Mouse (Mus musculus): ENCODE data around the gene Gtf2h3.
"Not testable (repeated sequence)": the region's sequence is repeated elsewhere in the genome, so short reads cannot be mapped to it uniquely, and the experiment has no call there.

Gtf2h3 gene

DNA sequence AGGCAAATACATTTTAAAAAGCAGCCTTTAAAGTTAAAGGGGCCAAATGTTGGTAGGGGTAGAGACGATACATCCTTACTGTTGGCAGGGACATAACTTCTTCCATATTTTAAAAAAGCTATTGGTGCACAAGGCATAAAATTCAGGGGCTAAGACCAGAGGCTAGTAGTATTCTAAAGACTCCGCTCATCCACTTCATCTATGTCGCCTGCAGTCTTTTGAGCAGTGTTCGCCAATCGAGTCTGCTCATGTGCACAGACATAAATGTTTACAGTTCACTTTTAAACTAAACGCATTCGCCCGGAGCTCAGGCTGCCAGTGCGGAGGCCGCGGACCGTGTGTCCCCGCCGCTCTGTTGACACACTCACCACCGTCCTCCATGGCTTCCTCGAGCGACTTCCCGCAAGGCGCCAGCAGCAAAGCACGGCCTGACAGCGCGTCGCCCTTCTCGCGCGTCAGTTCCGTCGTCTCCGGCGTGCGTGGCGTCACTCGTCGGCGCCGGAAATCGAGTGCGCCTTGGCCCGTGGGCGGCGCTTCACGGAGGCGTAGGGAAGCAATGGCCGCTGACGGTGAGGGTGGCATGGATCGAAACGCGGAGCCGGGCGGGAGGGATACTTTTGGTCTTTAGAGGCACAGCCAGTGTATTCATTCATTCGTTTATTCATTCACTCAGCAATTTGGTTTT, at the start of gene Gtf2h3, which contains the start of gene Eif2b1:
Gene Gtf2h3, plus strand, starts transcription at position 508 of the 685 bp plus-strand sequence.
Gene Eif2b1, minus strand, starts transcription at position 499 of the 685 bp plus-strand sequence.
- peak; percentile 25 for DNase-seq (ENCODE audit: extremely low read depth, low read depth, low spot score)

DNA sequence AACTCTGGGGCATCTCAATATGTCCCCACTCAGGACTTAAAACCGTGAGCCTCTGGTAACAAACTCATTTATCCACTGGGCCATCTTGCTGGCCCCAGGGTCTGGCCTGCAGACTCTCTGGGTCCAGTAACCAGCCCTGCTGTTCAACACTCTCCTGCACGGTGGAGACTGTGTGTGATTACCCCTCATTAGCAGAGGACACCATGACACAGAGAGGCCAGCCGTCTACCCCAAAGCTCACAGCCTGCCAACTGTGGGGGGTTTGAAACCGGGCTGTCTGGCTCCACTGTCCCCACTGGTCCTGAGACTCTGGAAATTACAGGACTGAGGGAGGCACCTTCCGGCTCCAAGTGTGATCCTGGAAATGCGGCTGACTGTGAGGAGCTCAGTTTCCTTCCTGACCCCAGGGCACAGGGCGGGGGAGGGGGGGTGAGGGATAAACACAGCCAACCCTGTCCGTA, 49.7 kb upstream of the Gtf2h3 start:
- DNase-seq (ENCODE audit: extremely low read depth, low read depth, low spot score), result no peak

DNA sequence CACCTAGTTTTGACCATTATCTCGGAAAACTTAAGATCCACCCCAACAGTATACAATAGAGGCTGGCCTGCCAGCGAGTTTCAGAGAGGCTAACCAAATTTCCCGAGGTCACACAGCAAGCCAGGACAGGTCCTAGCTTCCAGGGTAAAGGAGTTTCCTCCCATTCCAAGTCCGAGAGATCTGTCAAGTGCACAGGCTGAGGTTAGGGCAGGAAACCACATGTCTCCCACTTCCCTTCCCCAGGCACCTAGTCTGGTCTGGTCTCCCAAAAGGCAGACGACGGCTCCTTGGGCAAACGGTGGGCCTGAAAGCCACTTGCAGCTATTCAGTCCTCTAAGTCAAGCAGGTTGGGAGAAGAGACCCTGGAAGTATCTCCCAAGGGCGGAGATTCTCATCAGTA, 49.2 kb upstream of the Gtf2h3 start:
- no peak for DNase-seq (ENCODE audit: extremely low read depth, low read depth, low spot score)

DNA sequence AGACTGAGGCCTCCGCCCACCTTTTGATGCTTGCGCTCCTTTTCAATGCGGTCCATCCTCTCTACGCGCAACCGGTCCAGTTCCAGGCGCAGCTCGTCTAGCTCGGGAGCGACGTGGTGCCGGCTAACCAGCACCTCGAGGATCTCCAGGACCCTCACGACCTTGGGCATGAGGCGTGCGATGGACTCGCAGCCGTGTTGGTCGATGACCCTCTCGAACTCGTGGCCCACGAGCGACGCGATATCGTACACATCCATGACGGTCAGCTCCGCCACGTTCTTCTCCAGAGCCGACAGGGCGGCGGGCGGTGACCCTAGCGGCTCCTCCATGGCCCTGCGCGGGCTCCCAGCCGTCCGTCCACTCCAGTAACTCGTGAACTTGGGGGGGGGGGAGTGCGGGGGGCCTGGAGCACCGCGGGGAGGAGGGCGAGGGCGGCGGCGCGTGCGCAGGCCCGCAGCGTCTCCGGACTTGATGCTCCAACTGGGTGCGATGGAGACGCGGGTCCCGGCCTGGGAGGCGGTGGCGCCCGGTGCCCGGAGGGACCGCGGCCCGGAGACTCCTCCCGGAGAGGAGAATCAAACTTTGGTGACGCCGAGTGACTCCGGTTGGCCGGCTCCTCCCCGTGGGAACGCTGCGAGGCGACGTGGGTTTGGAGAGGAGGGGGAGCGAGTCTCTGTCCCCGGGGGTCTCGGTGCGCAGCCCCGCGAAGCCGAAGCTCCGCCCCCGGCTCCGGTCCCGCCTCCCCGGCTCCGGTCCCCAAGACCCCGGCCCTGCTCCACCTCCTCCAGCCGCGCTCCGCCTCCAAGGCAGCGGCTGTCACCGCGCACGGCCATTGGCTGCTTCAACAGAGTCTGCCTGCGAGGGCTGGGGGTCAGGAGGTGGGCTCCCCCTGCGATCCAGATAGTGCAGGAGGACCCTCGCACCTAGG, 48.0 kb upstream of the Gtf2h3 start, which contains the start of gene Rilpl1:
Gene Rilpl1, minus strand, starts transcription at position 737 of the 928 bp plus-strand sequence.
- DNase-seq (ENCODE audit: extremely low read depth, low read depth, low spot score), result no peak

DNA sequence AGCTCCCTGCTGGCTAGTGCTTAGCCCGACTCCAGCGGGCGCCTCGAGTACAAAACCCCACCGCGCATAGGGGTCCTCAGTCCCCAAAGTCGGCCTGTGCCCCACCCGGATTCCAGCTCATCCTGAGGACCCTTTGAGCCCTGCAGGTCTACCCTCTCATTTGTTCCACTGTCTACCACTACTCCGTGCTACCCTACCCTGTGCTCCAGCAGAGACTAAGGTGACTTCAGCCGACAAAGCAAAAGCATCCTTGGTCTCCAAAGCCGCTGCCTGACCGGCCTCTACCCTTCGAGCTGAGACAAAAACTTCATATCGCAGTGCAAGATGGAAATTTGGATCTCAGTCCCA, 47.4 kb upstream of the Gtf2h3 start:
- DNase-seq (ENCODE audit: extremely low read depth, low read depth, low spot score), result no peak

DNA sequence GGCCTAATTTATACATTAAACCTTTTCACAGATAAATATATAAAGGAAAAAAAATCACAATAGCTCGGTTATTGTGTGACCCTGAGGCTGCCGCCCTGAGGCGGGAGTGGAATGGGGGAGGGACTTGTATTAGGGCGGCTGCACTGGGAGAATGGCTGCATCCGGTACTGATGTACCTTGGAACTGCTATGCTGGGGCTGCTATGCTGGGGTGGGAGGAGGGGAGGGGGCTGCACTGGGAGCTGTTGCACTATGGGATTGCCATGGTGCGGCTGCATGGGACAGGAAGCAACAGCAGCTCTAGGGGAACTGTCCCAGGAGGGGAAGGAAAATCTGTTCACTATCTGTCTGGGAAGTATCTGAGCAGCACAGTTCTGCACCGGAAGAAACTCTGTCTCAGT, 46.5 kb upstream of the Gtf2h3 start:
- DNase-seq (ENCODE audit: extremely low read depth, low read depth, low spot score), result no peak

DNA sequence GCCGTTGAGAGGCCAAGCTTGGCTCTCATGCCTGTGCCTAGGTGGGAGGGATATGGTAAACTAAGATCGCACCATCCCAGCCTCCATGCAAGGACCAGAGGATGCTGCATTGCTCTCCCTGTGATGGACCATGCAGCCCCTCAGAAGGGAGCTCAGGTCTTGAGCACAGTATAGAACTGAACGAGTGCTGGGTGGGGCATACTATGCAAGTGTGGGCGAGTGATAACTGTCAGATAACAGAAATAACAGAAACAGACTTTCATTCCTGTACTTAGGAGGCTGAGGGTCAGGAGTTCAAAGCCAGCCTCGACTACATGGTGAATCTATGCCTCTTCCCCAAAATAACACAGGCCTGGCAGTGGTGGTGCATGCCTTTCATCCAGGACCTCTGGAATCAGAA, 43.9 kb upstream of the Gtf2h3 start:
- DNase-seq (ENCODE audit: extremely low read depth, low read depth, low spot score), result no peak

DNA sequence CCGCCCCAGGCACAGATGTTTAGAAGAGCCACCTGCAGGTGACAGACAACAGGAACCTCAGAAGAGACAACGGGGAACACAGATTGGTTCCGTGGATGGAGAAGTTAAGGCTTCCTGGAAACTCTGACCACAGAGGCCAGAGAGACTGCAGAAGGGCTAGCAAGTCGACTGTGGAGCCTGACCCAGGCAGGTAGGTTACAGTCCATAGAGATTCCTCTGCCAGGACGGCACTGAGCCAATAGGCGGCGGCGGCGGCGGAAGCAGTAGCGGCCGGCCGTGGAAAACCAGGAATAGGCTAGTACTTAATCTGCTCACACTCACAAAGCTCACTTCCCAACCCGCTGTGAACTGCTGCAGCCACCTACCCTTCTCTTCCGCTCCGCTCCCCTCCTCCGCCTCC, 42.2 kb upstream of the Gtf2h3 start:
- DNase-seq (ENCODE audit: extremely low read depth, low read depth, low spot score), result no peak

DNA sequence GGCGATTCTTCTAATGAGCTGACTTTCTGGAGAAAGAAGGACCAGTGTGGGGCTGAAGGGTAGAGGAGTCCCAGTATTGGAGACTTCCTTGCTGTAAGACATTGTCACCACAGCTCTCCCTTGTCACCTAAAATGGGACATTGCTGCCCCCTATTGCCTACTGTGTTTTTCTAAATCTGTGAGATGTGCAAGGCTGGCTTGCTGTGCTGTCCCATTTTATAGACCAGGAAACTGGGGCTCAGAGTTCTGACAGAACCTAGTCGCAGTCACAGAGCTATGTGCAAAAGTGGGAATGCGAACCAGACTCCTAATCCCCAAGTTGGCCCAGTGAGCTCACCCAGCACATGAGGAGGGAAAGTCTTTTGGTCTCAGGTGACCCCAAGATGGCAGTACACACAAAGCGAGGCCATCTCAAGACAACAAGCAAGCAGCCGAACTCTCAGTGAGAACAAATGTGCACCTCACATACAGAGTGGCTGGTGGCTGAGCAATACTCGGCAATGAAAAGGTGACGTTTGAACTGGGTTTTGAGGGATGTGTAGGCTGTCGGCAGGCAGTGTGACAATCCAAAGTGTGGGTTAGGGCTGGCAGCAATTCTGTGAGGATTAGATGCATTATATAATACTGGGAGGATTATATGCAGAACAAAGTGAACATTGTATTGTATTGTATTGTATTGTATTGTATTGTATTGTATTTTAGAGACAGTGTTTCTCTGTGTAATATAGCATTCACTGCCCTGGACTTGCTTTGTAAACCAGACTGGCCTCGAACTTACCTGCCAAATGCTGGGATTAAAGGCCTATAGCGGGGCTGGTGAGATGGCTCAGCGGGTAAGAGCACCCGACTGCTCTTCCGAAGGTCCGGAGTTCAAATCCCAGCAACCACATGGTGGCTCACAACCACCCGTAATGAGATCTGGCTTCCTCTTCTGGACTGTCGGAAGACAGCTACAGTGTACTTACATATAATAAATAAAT, 39.8 kb upstream of the Gtf2h3 start:
- no peak for DNase-seq (ENCODE audit: extremely low read depth, low read depth, low spot score)

DNA sequence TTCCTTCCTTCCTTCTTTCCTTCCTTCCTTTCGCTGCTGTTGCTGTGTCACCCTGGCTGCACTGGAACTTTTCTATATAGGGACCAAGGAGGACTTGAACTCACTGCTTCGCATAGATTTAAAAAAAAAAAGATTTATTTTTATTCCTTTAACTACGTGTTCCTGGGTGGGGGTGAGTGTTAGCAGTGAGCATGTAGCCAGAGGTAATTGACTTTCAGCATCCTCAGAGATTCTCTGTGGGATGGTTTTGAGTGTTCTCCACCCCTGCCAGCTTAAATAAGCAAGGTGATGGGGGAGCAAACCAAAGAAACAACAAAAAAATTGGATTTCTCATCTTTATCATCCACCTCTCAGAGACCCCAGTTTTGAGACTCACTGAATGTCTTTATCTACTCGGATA, 39.0 kb upstream of the Gtf2h3 start:
- DNase-seq (ENCODE audit: extremely low read depth, low read depth, low spot score), result no peak

DNA sequence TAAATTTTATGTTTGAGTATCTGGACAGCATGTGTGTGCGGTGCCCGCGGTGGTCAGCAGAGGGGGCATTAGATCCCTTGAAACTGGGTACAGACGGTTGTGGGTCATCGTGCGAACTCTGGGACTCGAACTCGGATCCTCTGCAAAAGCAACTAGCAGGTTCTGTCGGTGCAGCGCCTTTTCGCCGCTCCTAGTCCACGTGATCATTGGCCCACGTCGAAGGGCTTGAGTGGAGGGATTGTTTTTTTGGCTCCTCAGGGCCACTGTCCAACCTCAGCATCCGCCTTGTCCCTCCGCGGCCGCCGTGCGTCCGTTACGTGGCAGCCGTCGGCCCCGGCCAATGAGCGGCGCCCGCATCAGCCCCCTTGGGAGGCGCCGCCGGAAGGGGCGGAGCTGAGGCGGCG, 38.6 kb upstream of the Gtf2h3 start, which contains the start of gene Tmed2:
Gene Tmed2, plus strand, starts transcription at position 313 of the 404 bp plus-strand sequence.
- DNase-seq (ENCODE audit: extremely low read depth, low read depth, low spot score), result peak; percentile 86

DNA sequence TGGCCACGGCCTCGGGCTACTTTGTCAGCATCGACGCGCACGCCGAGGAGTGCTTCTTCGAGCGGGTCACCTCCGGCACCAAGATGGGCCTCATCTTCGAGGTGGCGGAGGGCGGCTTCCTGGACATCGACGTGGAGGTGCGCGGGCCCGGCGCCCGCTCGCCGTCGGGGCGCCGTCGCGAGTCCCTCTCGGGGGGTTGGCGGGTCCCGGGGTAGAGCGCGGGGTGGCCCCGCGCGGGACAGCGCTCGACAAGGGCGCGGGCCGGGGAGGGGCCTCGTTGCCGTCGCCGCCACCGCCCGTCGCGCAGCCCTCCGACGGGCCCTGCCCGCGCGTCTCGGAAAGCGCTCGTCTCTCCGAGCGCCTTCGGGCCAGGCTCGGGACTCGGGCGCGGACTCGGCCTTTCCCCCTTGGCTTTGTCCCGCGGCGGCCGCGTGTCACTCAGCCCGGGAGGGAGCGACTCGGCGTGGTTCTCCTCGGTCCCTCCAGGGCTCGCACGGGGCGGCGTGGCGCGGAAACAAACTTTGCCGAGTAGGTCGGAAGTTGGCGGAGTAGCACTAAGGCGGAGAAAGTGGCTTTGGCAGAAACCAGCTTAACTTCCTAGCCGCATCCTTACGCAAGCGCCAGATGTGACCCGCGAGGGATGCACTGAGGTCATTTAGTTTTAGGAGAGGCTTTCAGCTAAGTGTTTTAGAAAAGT, 37.9 kb upstream of the Gtf2h3 start:
- DNase-seq (ENCODE audit: extremely low read depth, low read depth, low spot score), result no peak

DNA sequence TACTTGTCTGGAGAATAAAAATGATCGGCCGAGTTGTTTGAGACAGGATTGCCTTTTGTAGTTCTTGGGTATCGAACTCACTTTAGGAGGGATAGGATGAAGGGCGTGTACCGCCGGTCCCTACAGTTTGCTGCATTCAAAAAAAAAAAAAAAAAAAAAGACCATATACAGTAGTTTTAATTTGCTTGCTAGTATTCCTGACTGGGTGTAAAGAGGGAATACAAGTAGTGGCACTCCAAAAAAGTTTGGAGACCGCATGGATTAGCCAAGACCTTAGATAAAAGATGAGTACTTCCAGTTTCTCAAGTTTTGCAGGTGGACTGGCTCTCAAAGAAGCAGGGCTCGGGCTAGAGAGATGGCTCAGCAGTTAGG, 37.4 kb upstream of the Gtf2h3 start:
- no peak for DNase-seq (ENCODE audit: extremely low read depth, low read depth, low spot score)

DNA sequence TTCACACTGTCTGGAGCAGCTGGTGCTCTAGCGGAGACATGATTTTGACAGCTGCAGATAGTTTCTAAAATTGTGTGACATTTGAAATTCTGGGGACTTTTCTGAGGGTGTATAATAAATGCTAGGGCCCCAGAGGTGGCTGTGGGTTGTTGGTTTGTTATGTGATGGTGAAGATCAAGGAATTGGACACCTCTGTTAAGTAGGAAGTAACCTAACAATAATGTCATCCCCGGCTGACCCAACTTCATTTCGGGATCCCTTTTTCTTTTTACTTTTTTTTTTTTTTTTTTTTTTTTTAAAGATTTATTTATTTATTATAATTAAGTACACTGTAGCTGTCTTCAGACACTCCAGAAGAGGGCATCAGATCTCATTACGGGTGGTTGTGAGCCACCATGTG, 28.2 kb upstream of the Gtf2h3 start:
- DNase-seq (ENCODE audit: extremely low read depth, low read depth, low spot score), result not testable (repeated sequence)

DNA sequence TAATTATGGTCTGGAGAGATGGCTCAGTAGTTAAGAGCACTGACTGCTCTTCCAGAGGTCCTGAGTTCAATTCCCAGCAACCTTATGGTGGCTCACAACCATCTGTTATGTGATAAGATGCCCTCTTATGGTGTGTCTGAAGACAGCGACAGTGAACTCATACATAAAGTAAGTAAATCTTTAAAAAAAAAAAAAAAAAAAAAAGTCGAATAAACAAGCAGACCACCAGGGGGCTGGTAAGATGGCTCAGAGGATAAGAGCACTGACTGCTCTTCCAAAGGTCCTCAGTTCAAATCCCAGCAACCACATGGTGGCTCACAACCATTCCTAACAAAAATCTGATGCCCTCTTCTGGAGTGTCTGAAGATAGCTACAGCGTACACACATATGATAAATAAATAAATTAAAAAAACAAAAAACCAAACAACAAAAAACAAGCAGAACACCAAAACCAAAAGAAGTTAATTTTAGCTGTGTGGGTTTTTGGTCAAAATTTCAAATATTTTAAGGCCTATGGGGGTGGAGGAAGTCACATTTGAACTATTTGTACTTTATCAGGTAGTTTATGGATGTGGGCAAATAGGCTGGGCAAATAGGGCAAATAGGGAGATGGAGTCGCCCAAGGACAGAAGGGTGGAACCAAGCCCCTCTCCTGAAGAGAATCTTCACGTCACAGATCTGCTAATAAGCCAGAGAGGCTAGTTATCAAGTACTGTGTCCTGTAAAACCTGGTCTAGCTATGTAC, 27.4 kb upstream of the Gtf2h3 start:
- DNase-seq (ENCODE audit: extremely low read depth, low read depth, low spot score), result not testable (repeated sequence)

DNA sequence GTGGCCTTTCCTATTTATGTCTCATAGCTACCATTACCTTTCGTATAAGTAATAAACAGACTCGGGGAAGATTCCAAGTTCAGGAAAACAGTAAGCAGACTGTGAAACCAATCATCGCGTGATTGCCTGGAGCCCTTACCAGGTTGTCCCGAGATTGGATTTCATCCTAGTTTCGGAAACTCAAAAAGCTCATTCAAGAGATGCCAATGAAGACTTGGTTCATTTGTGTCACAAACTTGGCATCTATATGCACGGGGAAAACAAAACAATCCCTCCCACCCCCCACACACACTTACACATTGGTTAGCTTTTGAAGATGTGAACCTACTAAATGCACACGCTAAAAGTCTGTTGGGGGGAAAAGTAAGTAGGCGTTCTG, 26.9 kb upstream of the Gtf2h3 start:
- DNase-seq (ENCODE audit: extremely low read depth, low read depth, low spot score), result no peak

DNA sequence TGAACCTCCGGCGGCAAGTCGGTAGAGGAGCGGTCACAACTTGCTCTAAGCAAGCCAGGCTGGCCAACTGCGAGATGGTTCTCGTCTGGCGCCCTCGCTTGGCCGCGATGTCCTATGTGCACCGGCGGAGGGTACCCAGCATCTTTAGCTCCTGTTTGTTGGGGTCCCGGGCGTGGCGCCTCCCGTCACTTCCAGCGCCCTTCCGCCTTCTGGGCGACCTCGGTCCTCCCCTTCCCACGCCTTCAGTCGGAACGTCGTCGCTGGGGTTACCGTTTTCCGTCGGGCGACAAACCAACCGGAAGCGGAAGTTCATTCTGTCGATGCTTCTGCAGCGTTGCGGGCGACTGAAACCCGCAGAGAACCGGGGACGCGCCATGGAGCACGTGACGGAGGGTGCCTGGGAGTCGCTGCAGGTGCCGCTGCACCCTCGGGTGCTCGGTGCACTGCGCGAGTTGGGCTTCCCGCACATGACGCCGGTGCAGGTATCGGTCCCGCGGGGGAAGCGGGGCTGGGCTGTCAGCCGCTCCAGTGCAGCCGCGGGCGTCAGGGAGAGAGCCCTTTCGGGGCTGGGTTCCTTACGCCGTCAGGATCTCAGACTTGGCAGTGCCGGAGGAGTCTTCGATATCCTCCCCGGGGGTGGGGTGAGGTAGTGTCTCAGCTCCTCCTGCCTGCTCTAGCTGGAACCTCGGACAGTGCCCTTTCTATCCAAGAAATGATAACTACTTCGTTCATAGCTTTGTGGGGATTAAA, 26.2 kb upstream of the Gtf2h3 start, which contains the start of gene Ddx55:
Gene Ddx55, plus strand, starts transcription at position 307 of the 750 bp plus-strand sequence.
- no peak for DNase-seq (ENCODE audit: extremely low read depth, low read depth, low spot score)

DNA sequence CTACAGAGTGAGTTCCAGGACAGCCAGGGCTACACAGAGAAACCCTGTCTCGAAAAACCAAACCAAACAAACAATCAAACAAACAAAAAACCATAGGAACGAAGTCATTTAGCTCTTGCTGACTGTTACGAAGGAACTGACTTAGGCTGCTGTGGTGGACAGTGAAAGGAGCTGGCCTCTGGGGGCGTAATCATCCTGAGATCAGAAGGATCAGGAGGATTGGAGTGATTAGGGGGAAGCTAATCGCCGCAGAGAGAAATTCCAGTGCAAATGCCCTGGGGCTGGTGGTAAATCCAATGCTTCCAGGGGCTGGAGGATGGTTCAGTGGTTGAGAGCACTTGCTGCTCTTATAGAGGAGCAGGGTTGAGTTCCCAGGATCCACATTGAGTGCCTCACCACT, 25.3 kb upstream of the Gtf2h3 start:
- DNase-seq (ENCODE audit: extremely low read depth, low read depth, low spot score), result no peak

DNA sequence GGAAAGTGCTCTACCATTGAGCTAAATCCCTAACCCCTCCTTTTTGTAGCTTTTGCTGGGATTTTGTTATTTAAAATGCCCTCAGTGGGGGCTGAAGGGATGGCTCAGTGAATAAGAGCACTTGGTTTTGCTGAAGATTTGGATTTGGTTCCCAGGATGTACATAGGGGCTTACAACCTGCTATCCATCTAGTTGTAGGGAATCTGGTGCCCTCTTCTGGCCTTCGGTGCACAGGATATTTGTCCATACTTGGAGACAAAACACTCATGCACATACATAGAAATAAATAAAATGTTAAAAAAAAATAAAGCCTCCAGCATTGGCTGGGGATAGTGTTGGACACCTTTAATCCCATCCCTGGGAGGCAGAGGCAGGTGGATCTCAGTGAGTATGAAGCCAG, 23.8 kb upstream of the Gtf2h3 start:
- no peak for DNase-seq (ENCODE audit: extremely low read depth, low read depth, low spot score)
